Mouse (Mus musculus): ENCODE measurements around the gene Gm14862. TPM values are rescaled to one million over a fixed set of nuclear protein-coding genes. Genes with fewer than 3 reads are reported as not detected.
"Not testable (repeated sequence)": the region's sequence is repeated elsewhere in the genome, so short reads cannot be mapped to it uniquely, and the experiment has no call there.

Gm14862 gene
- total RNA-seq (2018; cell fraction: chromatin; rRNA removed): not detected
- not detected for total RNA-seq (2018; cell fraction: cytosol; rRNA removed)
- total RNA-seq (2018; cell fraction: nucleus; rRNA removed): not detected
- not detected in 3 replicates for polyA plus RNA-seq (2018)

GRCm38 (mm10) chrX:9256766-9257165, at the start of gene Gm14862:
Gene Gm14862, minus strand, starts transcription at chrX:9256899.
- Histone ChIP-seq H3K27ac (no peak within 1 kb of the TSS), H3K36me3 (ENCODE audit: inconsistent target) (no peaks in the 10 kb centered on the region), H3K4me3 (ENCODE audit: inconsistent target) (no peak within 1 kb of the TSS), H3K79me2 (ENCODE audit: inconsistent target) (no peaks in the 10 kb centered on the region)
- 81% methylated on average over 5 of the region's 5 CpGs for WGBS (ENCODE audit: missing documents)

- no peak overlapping the region for H3K4me3 ChIP-seq (ENCODE audit: inconsistent target)
- whole genome bisulfite sequencing (ENCODE audit: missing documents): 75% methylated on average over 1 of the region's 1 CpGs
- H3K27ac ChIP-seq: no peak overlapping the region
- no peaks in the 10 kb centered on the region for H3K36me3 ChIP-seq (ENCODE audit: inconsistent target)
- no peaks in the 10 kb centered on the region for H3K79me2 ChIP-seq (ENCODE audit: inconsistent target)
Observed at GRCm38 (mm10) chrX:9303455-9303854, 46.8 kb upstream of the Gm14862 start.

GRCm38 (mm10) chrX:9302791-9303190, 46.1 kb upstream of the Gm14862 start:
- WGBS (ENCODE audit: missing documents): 46% methylated on average over 3 of the region's 5 CpGs
- Histone ChIP-seq H3K79me2 (ENCODE audit: inconsistent target) (no peaks in the 10 kb centered on the region), H3K27ac (no peak overlapping the region), H3K4me3 (ENCODE audit: inconsistent target) (no peak overlapping the region), H3K36me3 (ENCODE audit: inconsistent target) (no peaks in the 10 kb centered on the region)

GRCm38 (mm10) chrX:9298413-9298864, 41.7 kb upstream of the Gm14862 start:
- WGBS (ENCODE audit: missing documents): 83% methylated on average over 4 of the region's 5 CpGs
- Histone ChIP-seq H3K79me2 (ENCODE audit: inconsistent target) (no peaks in the 10 kb centered on the region), H3K4me3 (ENCODE audit: inconsistent target) (no peak overlapping the region), H3K27ac (no peak overlapping the region), H3K36me3 (ENCODE audit: inconsistent target) (no peaks in the 10 kb centered on the region)

GRCm38 (mm10) chrX:9293140-9293829, 36.6 kb upstream of the Gm14862 start:
- not testable (repeated sequence) for H3K36me3 ChIP-seq (ENCODE audit: inconsistent target); H3K4me3 ChIP-seq (ENCODE audit: inconsistent target); H3K79me2 ChIP-seq (ENCODE audit: inconsistent target); H3K27ac ChIP-seq
- WGBS (ENCODE audit: missing documents): 92% methylated on average over 2 of the region's 4 CpGs

- not testable (repeated sequence) for H3K4me3 ChIP-seq (ENCODE audit: inconsistent target); H3K36me3 ChIP-seq (ENCODE audit: inconsistent target); H3K27ac ChIP-seq; H3K79me2 ChIP-seq (ENCODE audit: inconsistent target)
- WGBS (ENCODE audit: missing documents): no CpG with 5 or more reads among the region's 1 CpGs
Observed at GRCm38 (mm10) chrX:9283464-9283863, 26.8 kb upstream of the Gm14862 start, which contains the start of gene H2al1m. Gene H2al1m, plus strand, starts transcription at chrX:9283764.

GRCm38 (mm10) chrX:9274321-9274720, 17.6 kb upstream of the Gm14862 start:
- Histone ChIP-seq H3K79me2 (ENCODE audit: inconsistent target) (no peaks in the 10 kb centered on the region), H3K36me3 (ENCODE audit: inconsistent target) (no peaks in the 10 kb centered on the region), H3K4me3 (ENCODE audit: inconsistent target) (no peak overlapping the region), H3K27ac (no peak overlapping the region)
- WGBS (ENCODE audit: missing documents): 66% methylated on average over 8 of the region's 8 CpGs

- WGBS (ENCODE audit: missing documents): 66% methylated on average over 10 of the region's 12 CpGs
- Histone ChIP-seq H3K79me2 (ENCODE audit: inconsistent target) (no peaks in the 10 kb centered on the region), H3K36me3 (ENCODE audit: inconsistent target) (no peaks in the 10 kb centered on the region), H3K27ac (no peak overlapping the region), H3K4me3 (ENCODE audit: inconsistent target) (peak overlapping the region; percentile 10; the same call in 1 of the 2 replicates)
Observed at GRCm38 (mm10) chrX:9273377-9274002, 16.8 kb upstream of the Gm14862 start.

- no peaks in the 10 kb centered on the region for H3K36me3 ChIP-seq (ENCODE audit: inconsistent target)
- no peaks in the 10 kb centered on the region for H3K79me2 ChIP-seq (ENCODE audit: inconsistent target)
- peak within 1 kb of the TSS; percentile 29; the same call in 1 of the 2 replicates for H3K4me3 ChIP-seq (ENCODE audit: inconsistent target)
- no peak within 1 kb of the TSS for H3K27ac ChIP-seq
- 13% methylated on average over 69 of the region's 94 CpGs for WGBS (ENCODE audit: missing documents)
Observed at GRCm38 (mm10) chrX:9272460-9273361, 16.0 kb upstream of the Gm14862 start, which contains the start of gene Xk. Gene Xk, plus strand, starts transcription at chrX:9272756.

GRCm38 (mm10) chrX:9271947-9272459, 15.3 kb upstream of the Gm14862 start:
- H3K36me3 ChIP-seq (ENCODE audit: inconsistent target): no peaks in the 10 kb centered on the region
- WGBS (ENCODE audit: missing documents): 34% methylated on average over 7 of the region's 8 CpGs
- H3K79me2 ChIP-seq (ENCODE audit: inconsistent target): no peaks in the 10 kb centered on the region
- peak overlapping the region; percentile 29; the same call in 1 of the 2 replicates for H3K4me3 ChIP-seq (ENCODE audit: inconsistent target)
- no peak overlapping the region for H3K27ac ChIP-seq

- no peak overlapping the region for H3K4me3 ChIP-seq (ENCODE audit: inconsistent target)
- no peaks in the 10 kb centered on the region for H3K36me3 ChIP-seq (ENCODE audit: inconsistent target)
- 76% methylated on average over 3 of the region's 3 CpGs for WGBS (ENCODE audit: missing documents)
Observed at GRCm38 (mm10) chrX:9271112-9271511, 14.4 kb upstream of the Gm14862 start.

GRCm38 (mm10) chrX:9259267-9259666, 2.6 kb upstream of the Gm14862 start:
- Histone ChIP-seq H3K27ac (no peak overlapping the region), H3K79me2 (ENCODE audit: inconsistent target) (no peaks in the 10 kb centered on the region), H3K4me3 (ENCODE audit: inconsistent target) (no peak overlapping the region), H3K36me3 (ENCODE audit: inconsistent target) (no peaks in the 10 kb centered on the region)
- 31% methylated on average over 1 of the region's 1 CpGs for WGBS (ENCODE audit: missing documents)

More at GRCm38 (mm10) chrX:9271112-9271511, 14.4 kb upstream of the Gm14862 start:
- Histone ChIP-seq H3K79me2 (ENCODE audit: inconsistent target) (no peaks in the 10 kb centered on the region), H3K27ac (no peak overlapping the region)

GRCm38 (mm10) chrX:9257831-9258230, 1.1 kb upstream of the Gm14862 start:
- Histone ChIP-seq H3K27ac (no peak overlapping the region), H3K4me3 (ENCODE audit: inconsistent target) (no peak overlapping the region), H3K36me3 (ENCODE audit: inconsistent target) (no peaks in the 10 kb centered on the region), H3K79me2 (ENCODE audit: inconsistent target) (no peaks in the 10 kb centered on the region)
- 71% methylated on average over 7 of the region's 7 CpGs for WGBS (ENCODE audit: missing documents)

- no peaks in the 10 kb centered on the region for H3K79me2 ChIP-seq (ENCODE audit: inconsistent target)
- no peak overlapping the region for H3K4me3 ChIP-seq (ENCODE audit: inconsistent target)
- 98% methylated on average over 3 of the region's 3 CpGs for WGBS (ENCODE audit: missing documents)
- H3K27ac ChIP-seq: no peak overlapping the region
- H3K36me3 ChIP-seq (ENCODE audit: inconsistent target): no peaks in the 10 kb centered on the region
Observed at GRCm38 (mm10) chrX:9254901-9255300, 1.8 kb downstream of the Gm14862 start.

All from macrophage (primary cell).